Mouse (Mus musculus): ENCODE results near the gene Gm20388. TPM values are rescaled to one million over a fixed set of nuclear protein-coding genes. Genes with fewer than 3 reads are reported as not detected.

Gene Gm20388
- polyA plus RNA-seq, 1 experiment, result 23.9 TPM

DNA sequence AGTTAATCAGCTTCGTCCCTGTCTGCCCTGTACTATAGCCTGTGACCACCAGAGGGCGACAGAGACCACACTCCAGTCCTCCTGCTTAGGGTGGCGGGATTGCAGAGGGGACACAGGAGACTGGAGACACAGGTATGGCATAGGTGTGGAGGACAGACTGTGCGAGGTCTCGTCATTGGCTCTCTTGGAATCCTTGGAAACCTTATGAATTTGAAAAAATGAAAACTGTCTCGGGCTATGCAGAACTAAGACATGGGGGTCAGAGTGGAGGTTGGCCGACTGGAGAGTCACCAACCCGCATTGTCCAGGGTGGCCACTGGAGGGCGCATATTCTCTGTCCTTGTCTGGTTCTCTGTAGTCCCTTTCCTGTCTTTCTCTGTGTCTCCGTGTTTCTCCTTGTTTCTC lies 268.4 kb downstream of the Gm20388 start:
- H3K27ac ChIP-seq (ENCODE audit: insufficient read depth, low read length), result no peak overlapping the region
- no peak overlapping the region for H3K4me3 ChIP-seq (ENCODE audit: insufficient read depth, low read length)
- H3K4me1 ChIP-seq (ENCODE audit: control insufficient read depth, insufficient read depth, low read length), result peaks cover 6% of the 10 kb centered on the region
- peak; percentile 97 for TF ChIP-seq CTCF (IDR thresholded peaks at IDR 0.05; ENCODE audit: extremely low read depth, insufficient read depth, low read length)
- TF ChIP-seq POLR2A (IDR thresholded peaks at IDR 0.05; ENCODE audit: extremely low read depth, insufficient read depth, low read length), result no peak

DNA sequence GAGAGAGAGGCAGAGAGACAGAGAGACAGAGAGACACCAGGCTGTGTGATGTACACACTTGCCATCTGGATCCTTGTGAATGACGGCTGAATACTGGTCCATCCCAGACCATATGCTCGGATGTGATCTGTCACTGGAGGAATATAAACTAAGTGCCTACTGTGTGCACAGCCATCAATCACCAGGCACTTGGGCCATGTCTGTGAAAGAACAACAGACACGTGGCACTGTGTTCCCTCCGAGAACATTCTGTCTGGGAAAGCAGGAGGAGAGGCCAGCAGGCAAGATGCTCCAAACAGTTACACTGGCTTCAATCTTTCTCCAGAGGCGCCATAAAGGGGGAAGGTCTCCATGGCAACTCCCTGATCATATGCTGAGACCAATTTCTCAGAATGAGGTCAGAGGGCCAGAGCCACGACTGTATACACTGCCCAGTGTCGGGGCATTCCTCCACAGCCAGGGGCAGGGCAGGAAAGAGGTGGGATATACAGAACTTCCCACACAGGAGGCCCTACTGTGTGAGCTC lies 269.9 kb downstream of the Gm20388 start:
- H3K27ac ChIP-seq (ENCODE audit: insufficient read depth, low read length), result no peak overlapping the region
- no peak overlapping the region for H3K4me3 ChIP-seq (ENCODE audit: insufficient read depth, low read length)
- peaks cover 6% of the 10 kb centered on the region for H3K4me1 ChIP-seq (ENCODE audit: control insufficient read depth, insufficient read depth, low read length)
- no peak for TF ChIP-seq POLR2A (IDR thresholded peaks at IDR 0.05; ENCODE audit: extremely low read depth, insufficient read depth, low read length)
- no peak for TF ChIP-seq CTCF (IDR thresholded peaks at IDR 0.05; ENCODE audit: extremely low read depth, insufficient read depth, low read length)

DNA sequence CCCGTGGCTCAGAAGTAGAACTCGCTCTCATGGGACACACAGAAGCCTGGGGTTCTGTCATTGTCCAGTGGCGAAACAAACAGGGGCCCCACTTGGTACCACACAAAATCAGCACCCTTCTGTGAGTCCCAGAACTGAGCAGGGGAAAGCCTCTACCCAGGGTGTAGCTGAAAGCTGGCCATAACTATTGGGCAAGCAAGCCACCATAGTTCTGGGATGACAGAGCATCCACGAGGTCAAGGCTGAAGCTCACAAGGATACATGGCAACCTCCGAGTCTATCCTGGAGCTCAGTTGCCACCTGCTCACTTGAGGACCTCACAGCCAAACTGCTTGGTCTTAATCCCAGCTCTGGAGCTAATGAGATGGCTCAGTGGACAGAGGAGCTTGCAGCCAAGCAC lies 270.6 kb downstream of the Gm20388 start:
- Histone ChIP-seq H3K4me1 (ENCODE audit: control insufficient read depth, insufficient read depth, low read length) (peaks cover 8% of the 10 kb centered on the region), H3K27ac (ENCODE audit: insufficient read depth, low read length) (no peak overlapping the region), H3K4me3 (ENCODE audit: insufficient read depth, low read length) (no peak overlapping the region)
- TF ChIP-seq CTCF (IDR thresholded peaks at IDR 0.05; ENCODE audit: extremely low read depth, insufficient read depth, low read length), result no peak
- TF ChIP-seq POLR2A (IDR thresholded peaks at IDR 0.05; ENCODE audit: extremely low read depth, insufficient read depth, low read length), result no peak

DNA sequence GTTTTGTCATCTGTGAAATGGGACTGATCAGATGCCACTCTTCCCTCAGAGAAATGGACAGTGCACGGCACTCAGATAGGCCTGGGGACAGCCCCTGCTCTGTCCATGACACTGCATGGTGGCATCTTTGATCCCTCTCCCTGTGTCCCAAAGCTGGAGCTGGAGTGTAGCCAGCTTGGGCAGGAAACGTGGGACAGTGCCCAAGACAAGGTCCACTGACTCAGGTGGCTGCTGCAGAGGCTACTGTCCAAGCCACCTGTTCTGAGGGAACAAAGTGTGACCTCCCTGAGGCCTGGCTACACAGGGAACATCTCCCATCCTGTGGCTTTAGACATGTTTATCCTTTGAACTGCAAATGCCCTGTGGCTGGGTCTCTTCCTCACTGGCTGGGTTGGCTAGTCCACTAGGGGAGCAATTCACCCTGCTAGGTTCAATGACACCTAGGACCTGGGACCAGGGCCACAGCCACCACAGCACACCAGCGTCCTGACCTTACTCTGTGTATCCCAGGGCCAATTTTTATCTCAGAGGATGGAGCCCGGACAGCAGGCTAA lies 271.3 kb downstream of the Gm20388 start:
- no peak for TF ChIP-seq CTCF (IDR thresholded peaks at IDR 0.05; ENCODE audit: extremely low read depth, insufficient read depth, low read length)
- TF ChIP-seq POLR2A (IDR thresholded peaks at IDR 0.05; ENCODE audit: extremely low read depth, insufficient read depth, low read length), result no peak
- Histone ChIP-seq H3K27ac (ENCODE audit: insufficient read depth, low read length) (no peak overlapping the region), H3K4me3 (ENCODE audit: insufficient read depth, low read length) (no peak overlapping the region), H3K4me1 (ENCODE audit: control insufficient read depth, insufficient read depth, low read length) (peaks cover 7% of the 10 kb centered on the region)

DNA sequence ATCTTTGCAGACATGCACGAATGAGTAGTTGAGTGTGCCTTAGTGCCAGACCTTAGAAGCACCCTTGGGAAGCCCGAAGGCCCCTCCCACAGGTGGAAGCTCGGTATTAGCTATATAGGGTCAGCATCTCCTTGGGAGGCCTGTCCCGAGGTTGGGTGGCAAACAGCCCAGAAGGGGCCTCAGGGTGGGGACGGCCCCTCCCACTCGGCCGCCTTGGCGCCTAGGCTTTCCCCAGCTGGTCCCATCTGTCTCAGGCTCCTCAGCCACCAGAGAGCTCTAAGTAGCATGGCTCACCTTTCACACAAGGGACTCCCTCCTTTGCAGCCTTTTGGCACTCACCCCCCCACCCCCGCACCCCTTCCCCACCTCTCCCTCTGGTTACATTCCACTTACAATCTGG lies 273.7 kb downstream of the Gm20388 start:
- TF ChIP-seq CTCF (IDR thresholded peaks at IDR 0.05; ENCODE audit: extremely low read depth, insufficient read depth, low read length), result no peak
- no peak for TF ChIP-seq POLR2A (IDR thresholded peaks at IDR 0.05; ENCODE audit: extremely low read depth, insufficient read depth, low read length)

DNA sequence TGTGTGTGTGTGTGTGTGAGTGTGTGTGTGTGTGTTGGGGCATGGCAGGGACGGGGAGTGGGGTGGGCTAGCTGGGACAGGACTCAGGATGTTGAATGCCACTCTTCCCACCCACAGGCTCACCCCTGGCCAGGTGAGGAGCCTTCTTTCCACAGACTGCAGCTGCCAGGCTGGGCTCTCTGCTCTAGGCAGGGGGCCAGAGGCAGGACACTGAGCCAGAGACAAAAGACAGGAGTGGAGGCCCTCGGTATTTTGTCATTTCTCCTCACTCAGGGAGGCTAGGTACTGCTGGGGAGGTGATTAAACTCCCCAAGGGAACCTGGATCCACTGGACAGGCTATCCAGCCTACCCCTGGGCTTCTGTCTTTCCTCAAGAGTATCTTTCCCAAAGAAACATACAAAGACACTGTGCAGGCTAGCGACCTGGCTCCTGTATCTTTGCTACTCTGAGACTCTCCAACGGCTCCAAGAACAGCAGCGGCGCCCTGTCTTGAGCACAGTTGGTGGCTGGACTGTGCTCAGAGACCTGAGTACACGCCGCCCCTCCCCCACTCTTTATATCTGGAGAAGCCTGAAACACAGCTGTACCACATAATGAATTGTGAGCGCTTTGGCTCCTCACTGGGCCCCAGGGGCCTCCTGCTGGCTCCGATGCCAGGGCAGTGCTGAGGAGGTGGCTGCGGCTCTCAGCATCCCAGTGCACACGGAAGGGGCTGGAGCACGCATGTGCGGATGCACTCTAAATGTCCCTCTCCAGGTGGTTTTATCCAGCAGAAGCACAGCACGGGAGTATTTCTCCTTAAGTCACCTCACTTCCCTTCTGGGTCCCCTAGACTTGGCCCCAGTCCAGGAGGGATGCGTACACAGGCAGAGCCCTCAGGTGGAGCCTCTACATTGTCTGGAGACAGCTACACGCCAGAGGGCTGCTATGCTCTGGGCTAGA lies 274.5 kb downstream of the Gm20388 start:
- Histone ChIP-seq H3K4me3 (ENCODE audit: insufficient read depth, low read length) (no peak overlapping the region), H3K4me1 (ENCODE audit: control insufficient read depth, insufficient read depth, low read length) (peaks cover 3% of the 10 kb centered on the region; the same call in 1 of the 2 replicates), H3K27ac (ENCODE audit: insufficient read depth, low read length) (no peak overlapping the region)
- TF ChIP-seq CTCF (IDR thresholded peaks at IDR 0.05; ENCODE audit: extremely low read depth, insufficient read depth, low read length) (no peak), POLR2A (IDR thresholded peaks at IDR 0.05; ENCODE audit: extremely low read depth, insufficient read depth, low read length) (no peak)

More for the DNA sequence above, 273.7 kb downstream of the Gm20388 start:
- H3K4me1 ChIP-seq (ENCODE audit: control insufficient read depth, insufficient read depth, low read length), result peaks cover 3% of the 10 kb centered on the region; the same call in 1 of the 2 replicates
- H3K4me3 ChIP-seq (ENCODE audit: insufficient read depth, low read length), result no peak overlapping the region
- no peak overlapping the region for H3K27ac ChIP-seq (ENCODE audit: insufficient read depth, low read length)

DNA sequence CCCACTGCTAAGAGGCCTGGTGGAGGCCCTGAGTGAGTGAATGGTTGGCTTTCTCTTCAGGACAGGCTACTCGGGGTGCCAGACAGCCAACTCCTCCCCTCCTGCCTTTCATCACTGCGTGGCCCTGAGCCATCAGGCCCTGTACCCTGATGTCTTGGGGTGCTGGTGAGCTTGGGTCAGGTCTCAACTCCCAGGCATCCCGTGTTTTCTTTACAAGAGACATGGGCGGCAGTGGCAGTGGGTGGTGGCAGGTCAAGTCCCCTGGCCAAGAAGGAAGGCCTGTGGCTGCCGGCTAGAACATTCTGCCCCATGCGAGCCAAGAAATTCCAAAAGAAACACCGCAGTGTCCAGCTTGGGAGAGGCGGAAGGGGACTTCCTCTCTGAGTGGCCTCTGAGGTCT lies 275.8 kb downstream of the Gm20388 start:
- H3K27ac ChIP-seq (ENCODE audit: insufficient read depth, low read length), result no peak overlapping the region
- TF ChIP-seq CTCF (IDR thresholded peaks at IDR 0.05; ENCODE audit: extremely low read depth, insufficient read depth, low read length) (no peak), POLR2A (IDR thresholded peaks at IDR 0.05; ENCODE audit: extremely low read depth, insufficient read depth, low read length) (no peak)
- peaks cover 5% of the 10 kb centered on the region; the same call in 1 of the 2 replicates for H3K4me1 ChIP-seq (ENCODE audit: control insufficient read depth, insufficient read depth, low read length)
- H3K4me3 ChIP-seq (ENCODE audit: insufficient read depth, low read length), result no peak overlapping the region

DNA sequence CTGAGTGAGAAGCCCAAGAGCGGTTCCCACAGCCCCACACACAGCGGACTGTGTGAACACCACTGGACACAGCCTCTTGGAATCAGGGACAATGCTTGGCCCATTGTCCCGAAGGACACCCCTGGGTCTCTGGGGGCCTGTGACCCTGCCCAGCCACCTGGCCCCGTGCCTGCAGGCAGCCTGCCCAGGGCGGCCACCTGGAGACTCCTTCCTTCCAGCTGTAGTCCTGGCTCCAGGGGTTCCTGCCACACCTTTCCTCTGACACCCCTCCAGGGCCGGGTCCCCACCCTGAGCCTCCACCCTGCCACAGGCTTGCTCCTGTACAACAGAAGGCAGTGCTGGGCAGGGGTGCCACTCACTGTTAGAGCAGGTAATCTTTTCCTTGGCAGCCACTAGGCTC lies 277.9 kb downstream of the Gm20388 start:
- no peak overlapping the region for H3K4me3 ChIP-seq (ENCODE audit: insufficient read depth, low read length)
- H3K4me1 ChIP-seq (ENCODE audit: control insufficient read depth, insufficient read depth, low read length), result peaks cover 5% of the 10 kb centered on the region; the same call in 1 of the 2 replicates
- TF ChIP-seq CTCF (IDR thresholded peaks at IDR 0.05; ENCODE audit: extremely low read depth, insufficient read depth, low read length), result no peak
- TF ChIP-seq POLR2A (IDR thresholded peaks at IDR 0.05; ENCODE audit: extremely low read depth, insufficient read depth, low read length), result no peak
- no peak overlapping the region for H3K27ac ChIP-seq (ENCODE audit: insufficient read depth, low read length)

DNA sequence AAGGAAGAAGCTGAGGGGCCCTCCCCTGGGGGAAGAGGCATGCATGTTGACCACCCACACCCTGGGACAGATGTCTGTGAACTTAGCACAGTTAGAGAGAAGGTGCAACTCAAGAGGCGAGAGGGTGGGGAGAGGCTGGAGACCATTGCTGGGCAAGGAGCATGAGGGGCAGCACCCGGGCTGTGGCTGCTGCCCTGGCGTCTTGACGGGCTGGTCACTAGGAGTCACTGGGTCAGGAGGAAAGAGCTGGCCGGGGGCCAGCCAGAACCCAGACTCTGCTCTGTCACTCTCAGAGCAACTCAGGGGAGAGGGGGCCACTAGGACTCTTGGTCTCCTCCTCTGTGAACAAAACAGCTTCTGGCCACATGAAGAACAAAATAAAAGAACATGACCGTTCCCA lies 278.8 kb downstream of the Gm20388 start:
- peaks cover 5% of the 10 kb centered on the region; the same call in 1 of the 2 replicates for H3K4me1 ChIP-seq (ENCODE audit: control insufficient read depth, insufficient read depth, low read length)
- H3K4me3 ChIP-seq (ENCODE audit: insufficient read depth, low read length), result no peak overlapping the region
- H3K27ac ChIP-seq (ENCODE audit: insufficient read depth, low read length), result no peak overlapping the region
- TF ChIP-seq CTCF (IDR thresholded peaks at IDR 0.05; ENCODE audit: extremely low read depth, insufficient read depth, low read length), result no peak
- TF ChIP-seq POLR2A (IDR thresholded peaks at IDR 0.05; ENCODE audit: extremely low read depth, insufficient read depth, low read length), result no peak

Measured in cortical plate, adult 2 months (tissue).